In genomic region chr3:78919850-78920249, GRCm38 (mm10) we compare ENCODE assay signal across 7 mouse cellular contexts.
A peak's percentile ranks its signal among the peaks of the same experiment; 100 is the strongest.
DNase-seq lines count a peak whose midpoint lies in the region; ATAC-seq and TF ChIP-seq lines count a peak whose summit lies in the region.

No protein-coding gene starts in this region.

- H3K4me3 ChIP-seq in layer of hippocampus, adult 2 months = peak overlapping the region; percentile 36
- no peak overlapping the region for H3K4me3 ChIP-seq in embryonic facial prominence, embryonic 13.5 days
- no peak overlapping the region for H3K4me3 ChIP-seq in hindbrain, embryonic 12.5 days
- H3K4me3 ChIP-seq in midbrain, embryonic 16.5 days (ENCODE audit: low read depth, low read length) = no peak overlapping the region

- no peaks in the 10 kb centered on the region for H3K27me3 ChIP-seq in embryonic facial prominence, embryonic 13.5 days
- no peaks in the 10 kb centered on the region for H3K27me3 ChIP-seq in hindbrain, embryonic 12.5 days
- H3K27me3 ChIP-seq in midbrain, embryonic 16.5 days (ENCODE audit: control insufficient read depth, insufficient read depth, low read depth, low read length) = no peaks in the 10 kb centered on the region

- H3K4me1 ChIP-seq in embryonic facial prominence, embryonic 13.5 days = no peaks in the 10 kb centered on the region
- peaks cover 3% of the 10 kb centered on the region; the same call in 1 of the 2 replicates for H3K4me1 ChIP-seq in hindbrain, embryonic 12.5 days
- H3K4me1 ChIP-seq in midbrain, embryonic 16.5 days (ENCODE audit: control insufficient read depth, insufficient read depth, low read length) = peaks cover 7% of the 10 kb centered on the region

- TF ChIP-seq CTCF in layer of hippocampus, adult 2 months (conservative IDR thresholded peaks at IDR 0.05) = no peak; the same call in 1 of the 2 replicates

- 51% methylated on average over 6 of the region's 6 CpGs for WGBS in embryonic facial prominence, embryonic 13.5 days
- 53% methylated on average over 6 of the region's 6 CpGs for WGBS in hindbrain, embryonic 12.5 days
- WGBS in midbrain, embryonic 16.5 days = 49% methylated on average over 6 of the region's 6 CpGs

- H3K9ac ChIP-seq in embryonic facial prominence, embryonic 13.5 days = no peak overlapping the region
- H3K9ac ChIP-seq in hindbrain, embryonic 12.5 days = no peak overlapping the region
- H3K9ac ChIP-seq in midbrain, embryonic 16.5 days (ENCODE audit: low read depth, low read length) = no peak overlapping the region

- no peaks in the 10 kb centered on the region for H3K36me3 ChIP-seq in embryonic facial prominence, embryonic 13.5 days
- H3K36me3 ChIP-seq in hindbrain, embryonic 12.5 days = no peaks in the 10 kb centered on the region
- no peaks in the 10 kb centered on the region for H3K36me3 ChIP-seq in midbrain, embryonic 16.5 days (ENCODE audit: control insufficient read depth, insufficient read depth, low read length)

- H3K9me3 ChIP-seq in embryonic facial prominence, embryonic 13.5 days = no peaks in the 10 kb centered on the region
- H3K9me3 ChIP-seq in hindbrain, embryonic 12.5 days (replicated peaks) = no peaks in the 10 kb centered on the region
- no peaks in the 10 kb centered on the region for H3K9me3 ChIP-seq in midbrain, embryonic 16.5 days (replicated peaks; ENCODE audit: control insufficient read depth, low read length, poor library complexity, severe bottlenecking)

- H3K4me2 ChIP-seq in embryonic facial prominence, embryonic 13.5 days = peak overlapping the region; percentile 52
- peak overlapping the region; percentile 48; the same call in 1 of the 2 replicates for H3K4me2 ChIP-seq in hindbrain, embryonic 12.5 days (replicated peaks)
- H3K4me2 ChIP-seq in midbrain, embryonic 16.5 days (ENCODE audit: low read length) = peak overlapping the region; percentile 63

- peak overlapping the region; percentile 70 for H3K27ac ChIP-seq in layer of hippocampus, adult 2 months
- no peak overlapping the region for H3K27ac ChIP-seq in embryonic facial prominence, embryonic 13.5 days
- no peak overlapping the region for H3K27ac ChIP-seq in hindbrain, embryonic 12.5 days
- H3K27ac ChIP-seq in midbrain, embryonic 16.5 days (ENCODE audit: low read length) = no peak overlapping the region

- no peak for ATAC-seq in embryonic facial prominence, embryonic 13.5 days (ENCODE audit: insufficient number of reproducible peaks, insufficient read depth, low FRiP score, low TSS enrichment, low read depth)
- ATAC-seq in hindbrain, embryonic 12.5 days (ENCODE audit: low FRiP score) = no peak
- no peak for ATAC-seq in midbrain, embryonic 16.5 days
- ATAC-seq in megakaryocyte, adult 5-6 weeks (ENCODE audit: poor library complexity, severe bottlenecking) = no peak

- no peak for DNase-seq in layer of hippocampus, adult 2 months (ENCODE audit: low spot score in 2 of 2)
- no peak for DNase-seq in layer of hippocampus, postnatal 25 days (ENCODE audit: extremely low spot score in 1 of 2, low spot score in 1 of 2)
- no peak for DNase-seq in lung, postnatal 36 days
